Mouse (Mus musculus) midbrain, embryonic 14.5 days (tissue): ENCODE measurements around the gene Arpc4. TPM values are rescaled to one million over a fixed set of nuclear protein-coding genes. Genes with fewer than 3 reads are reported as not detected.

ENCODE experiments used
- ATAC-seq: fragments of 200-750 bp; cut with Nextera tagmentation; 2 replicates; pipeline ENCODE4 v1.8.0; 2017; ENCODE audit warnings: moderate number of reproducible peaks, moderate library complexity; ENCODE audit not compliant: low FRiP score, low TSS enrichment
- DNase-seq: peaks from one replicate; pipeline ENCODE4 v3.0.0-alpha.2; 2015
- H3K27ac ChIP-seq: fragments of 300-500 bp; sonication (generic); replicated peaks from 2 replicates; pipeline ENCODE4 v1.5.1; 2014; ENCODE audit warnings: mild to moderate bottlenecking, low read depth, low read length, moderate library complexity
- H3K27me3 ChIP-seq: fragments of 300-500 bp; sonication (generic); 2 replicates; pipeline ENCODE4 v1.6.1; 2014; ENCODE audit warnings: low read length, control low read depth, mixed read lengths; ENCODE audit not compliant: control insufficient read depth, insufficient read depth
- H3K36me3 ChIP-seq: fragments of 300-500 bp; sonication (generic); 2 replicates; pipeline ENCODE4 v1.6.1; 2014; ENCODE audit warnings: low read length, control low read depth; ENCODE audit not compliant: control insufficient read depth, insufficient read depth
- H3K4me1 ChIP-seq: fragments of 300-500 bp; sonication (generic); 2 replicates; pipeline ENCODE4 v1.6.1; 2014; ENCODE audit warnings: mild to moderate bottlenecking, antibody characterized with exemption, low read length, control low read depth; ENCODE audit not compliant: control insufficient read depth, insufficient read depth
- H3K4me2 ChIP-seq: fragments of 300-500 bp; sonication (generic); 2 replicates; pipeline ENCODE4 v1.6.1; 2014; ENCODE audit warnings: mild to moderate bottlenecking, low read length, moderate library complexity
- H3K4me3 ChIP-seq: fragments of 300-500 bp; sonication (generic); replicated peaks from 2 replicates; pipeline ENCODE4 v1.5.1; 2014; ENCODE audit warnings: low read depth, low read length
- H3K9ac ChIP-seq: fragments of 300-500 bp; sonication (generic); replicated peaks from 2 replicates; pipeline ENCODE4 v1.6.1; 2014; ENCODE audit warnings: mild to moderate bottlenecking, low read length, moderate library complexity
- H3K9me3 ChIP-seq: fragments of 300-500 bp; sonication (generic); 2 replicates; pipeline ENCODE4 v1.6.1; 2016; ENCODE audit warnings: low read length, control low read depth, mixed read lengths; ENCODE audit not compliant: control insufficient read depth
- WGBS: fragments of 180-500 bp; shearing (Covaris S2); extraction: QIAGEN DNeasy Blood & Tissue Kit; methylation state at CpG from one replicate; pipeline ENCODE4 v1.1.7; 2014; 5-methylcytosine and 5-hydroxymethylcytosine counted together
- polyA plus RNA-seq: library from polyadenylated mRNA; unstranded; fragments of >200 nt; fragmentation: Nextera tagmentation; extraction: Ambion mirVana; gene quantifications from 2 replicates; pipeline ENCODE4 v1.2.1, GENCODE M21; 2014

Arpc4 gene
- polyA plus RNA-seq, 1 experiment from 2014 or later, result 234 TPM

- WGBS, result 17% methylated on average over 10 of the region's 10 CpGs
- H3K4me2 ChIP-seq, result peak overlapping the region; percentile 76
- H3K27ac ChIP-seq, result peak overlapping the region; percentile 80
- no peaks in the 10 kb centered on the region for H3K27me3 ChIP-seq
- peaks cover 49% of the 10 kb centered on the region for H3K36me3 ChIP-seq
- H3K4me1 ChIP-seq, result peaks cover 9% of the 10 kb centered on the region
- peak overlapping the region; percentile 65 for H3K9ac ChIP-seq
- peak overlapping the region; percentile 41 for H3K4me3 ChIP-seq
- no peaks in the 10 kb centered on the region for H3K9me3 ChIP-seq
- DNase-seq, result no peak
- no peak for ATAC-seq
Observed at GRCm38 (mm10) chr6:113392015-113392386, 14.1 kb downstream of the Arpc4 start.

- Histone ChIP-seq H3K27me3 (no peaks in the 10 kb centered on the region), H3K9me3 (no peaks in the 10 kb centered on the region), H3K27ac (peak overlapping the region; percentile 80), H3K9ac (peak overlapping the region; percentile 65), H3K36me3 (peaks cover 43% of the 10 kb centered on the region), H3K4me1 (peaks cover 9% of the 10 kb centered on the region), H3K4me2 (peak overlapping the region; percentile 76), H3K4me3 (peak overlapping the region; percentile 41)
- ATAC-seq (peak; percentile 86), DNase-seq (peak; percentile 82)
- under 1% methylated on average over 51 of the region's 51 CpGs for WGBS
Observed at GRCm38 (mm10) chr6:113392387-113393071, 14.6 kb downstream of the Arpc4 start.

GRCm38 (mm10) chr6:113393951-113394350, 16.0 kb downstream of the Arpc4 start:
- no peak overlapping the region for H3K4me2 ChIP-seq
- 89% methylated on average over 6 of the region's 6 CpGs for WGBS
- no peak for DNase-seq
- no peak overlapping the region for H3K9ac ChIP-seq
- H3K9me3 ChIP-seq, result no peaks in the 10 kb centered on the region
- no peak for ATAC-seq
- peaks cover 29% of the 10 kb centered on the region for H3K36me3 ChIP-seq
- peaks cover 9% of the 10 kb centered on the region for H3K4me1 ChIP-seq
- H3K27ac ChIP-seq, result no peak overlapping the region
- no peak overlapping the region for H3K4me3 ChIP-seq
- no peaks in the 10 kb centered on the region for H3K27me3 ChIP-seq

- no peak overlapping the region for H3K4me3 ChIP-seq
- H3K36me3 ChIP-seq, result peaks cover 24% of the 10 kb centered on the region
- peaks cover 9% of the 10 kb centered on the region for H3K4me1 ChIP-seq
- WGBS, result 96% methylated on average over 11 of the region's 11 CpGs
- no peak overlapping the region for H3K27ac ChIP-seq
- H3K9ac ChIP-seq, result no peak overlapping the region
- ATAC-seq (no peak), DNase-seq (no peak)
- no peaks in the 10 kb centered on the region for H3K9me3 ChIP-seq
- H3K4me2 ChIP-seq, result no peak overlapping the region
- no peaks in the 10 kb centered on the region for H3K27me3 ChIP-seq
Observed at GRCm38 (mm10) chr6:113394811-113395210, 16.9 kb downstream of the Arpc4 start.

GRCm38 (mm10) chr6:113395501-113395900, 17.6 kb downstream of the Arpc4 start:
- 95% methylated on average over 6 of the region's 6 CpGs for WGBS
- no peak overlapping the region for H3K4me2 ChIP-seq
- peaks cover 9% of the 10 kb centered on the region for H3K4me1 ChIP-seq
- DNase-seq, result no peak
- no peak overlapping the region for H3K9ac ChIP-seq
- peaks cover 19% of the 10 kb centered on the region for H3K36me3 ChIP-seq
- no peak for ATAC-seq
- H3K27me3 ChIP-seq, result no peaks in the 10 kb centered on the region
- H3K4me3 ChIP-seq, result no peak overlapping the region
- H3K27ac ChIP-seq, result no peak overlapping the region
- H3K9me3 ChIP-seq, result no peaks in the 10 kb centered on the region

- H3K4me2 ChIP-seq, result no peak overlapping the region
- H3K4me3 ChIP-seq, result no peak overlapping the region
- peaks cover 9% of the 10 kb centered on the region for H3K4me1 ChIP-seq
- ATAC-seq (no peak), DNase-seq (no peak)
- H3K27me3 ChIP-seq, result no peaks in the 10 kb centered on the region
- H3K9ac ChIP-seq, result no peak overlapping the region
- WGBS, result 87% methylated on average over 10 of the region's 10 CpGs
- no peak overlapping the region for H3K27ac ChIP-seq
- H3K36me3 ChIP-seq, result peaks cover 14% of the 10 kb centered on the region
- H3K9me3 ChIP-seq, result no peaks in the 10 kb centered on the region
Observed at GRCm38 (mm10) chr6:113396270-113397030, 18.5 kb downstream of the Arpc4 start.

- ATAC-seq, result no peak
- Histone ChIP-seq H3K27me3 (no peaks in the 10 kb centered on the region), H3K4me3 (no peak overlapping the region), H3K9me3 (no peaks in the 10 kb centered on the region), H3K4me1 (no peaks in the 10 kb centered on the region), H3K4me2 (no peak overlapping the region), H3K9ac (no peak overlapping the region), H3K27ac (no peak overlapping the region), H3K36me3 (peaks cover 10% of the 10 kb centered on the region; the same call in 1 of the 2 replicates)
- WGBS, result 93% methylated on average over 13 of the region's 13 CpGs
- no peak for DNase-seq
Observed at GRCm38 (mm10) chr6:113402094-113402493, 24.2 kb downstream of the Arpc4 start.

GRCm38 (mm10) chr6:113404649-113405448, 26.9 kb downstream of the Arpc4 start:
- WGBS, result 79% methylated on average over 12 of the region's 12 CpGs
- no peak overlapping the region for H3K27ac ChIP-seq
- no peak for ATAC-seq
- no peak overlapping the region for H3K4me3 ChIP-seq
- peaks cover 19% of the 10 kb centered on the region for H3K36me3 ChIP-seq
- no peak overlapping the region for H3K4me2 ChIP-seq
- H3K4me1 ChIP-seq, result no peaks in the 10 kb centered on the region
- no peaks in the 10 kb centered on the region for H3K9me3 ChIP-seq
- H3K9ac ChIP-seq, result no peak overlapping the region
- DNase-seq, result no peak
- no peaks in the 10 kb centered on the region for H3K27me3 ChIP-seq
